Mouse (Mus musculus) hindlimb bud, embryonic 11.5 days (tissue): ENCODE measurements around the gene Shc2.

Experiments used
- DNase-seq: peaks from one replicate; pipeline ENCODE4 v3.0.0-alpha.2; 2012; ENCODE audit warnings: low read depth, low spot score; ENCODE audit errors: extremely low spot score

The Shc2 gene

GRCm38 (mm10) chr10:79637128-79638110 is at the start of gene Shc2:
Gene Shc2, minus strand, starts transcription at chr10:79637918.
- no peak for DNase-seq

- no peak for DNase-seq
These were observed 49.8 kb upstream of the Shc2 start for GRCm38 (mm10) chr10:79687513-79687912.

- DNase-seq = no peak
These were observed 49.0 kb upstream of the Shc2 start for GRCm38 (mm10) chr10:79686691-79687090.

- no peak for DNase-seq
These were observed 48.5 kb upstream of the Shc2 start for GRCm38 (mm10) chr10:79686219-79686618.

- no peak for DNase-seq
These were observed 47.3 kb upstream of the Shc2 start for GRCm38 (mm10) chr10:79684770-79685600.

- no peak for DNase-seq
These were observed 46.3 kb upstream of the Shc2 start for GRCm38 (mm10) chr10:79683726-79684640.

GRCm38 (mm10) chr10:79682916-79683582 is 45.3 kb upstream of the Shc2 start:
- no peak for DNase-seq

GRCm38 (mm10) chr10:79682551-79682915 is 44.8 kb upstream of the Shc2 start:
- no peak for DNase-seq

- DNase-seq = no peak
These were observed 44.0 kb upstream of the Shc2 start, which contains the start of gene Cdc34 for GRCm38 (mm10) chr10:79681591-79682245. Gene Cdc34, plus strand, starts transcription at chr10:79682195.

- no peak for DNase-seq
These were observed 43.1 kb upstream of the Shc2 start for GRCm38 (mm10) chr10:79680606-79681495.

GRCm38 (mm10) chr10:79675346-79676035 is 37.8 kb upstream of the Shc2 start:
- DNase-seq = no peak

- no peak for DNase-seq
These were observed 35.3 kb upstream of the Shc2 start for GRCm38 (mm10) chr10:79673054-79673453.

GRCm38 (mm10) chr10:79672088-79672455 is 34.4 kb upstream of the Shc2 start:
- DNase-seq = no peak

GRCm38 (mm10) chr10:79671396-79672087 is 33.8 kb upstream of the Shc2 start:
- no peak for DNase-seq

GRCm38 (mm10) chr10:79670071-79670888 is 32.6 kb upstream of the Shc2 start:
- DNase-seq = no peak

GRCm38 (mm10) chr10:79669576-79670057 is 31.9 kb upstream of the Shc2 start:
- DNase-seq = peak; percentile 46
